Mouse (Mus musculus): Measurements from ENCODE around the gene Hoxa1.

The Hoxa1 gene

GRCm38 (mm10) chr6:52157466-52158275 lies 446 bp downstream of the Hoxa1 start:
- no peak for DNase-seq (ENCODE audit: low read depth)

- no peak for DNase-seq (ENCODE audit: low read depth)
Measured at GRCm38 (mm10) chr6:52156551-52157200, 1.4 kb downstream of the Hoxa1 start.

- DNase-seq (ENCODE audit: low read depth), result no peak
Measured at GRCm38 (mm10) chr6:52155471-52155870, 2.6 kb downstream of the Hoxa1 start.

GRCm38 (mm10) chr6:52154044-52154443 lies 4.1 kb downstream of the Hoxa1 start:
- DNase-seq (ENCODE audit: low read depth), result no peak

GRCm38 (mm10) chr6:52153270-52153669 lies 4.8 kb downstream of the Hoxa1 start:
- no peak for DNase-seq (ENCODE audit: low read depth)

- DNase-seq (ENCODE audit: low read depth), result no peak
Measured at GRCm38 (mm10) chr6:52152226-52153193, 5.6 kb downstream of the Hoxa1 start.

- no peak for DNase-seq (ENCODE audit: low read depth)
Measured at GRCm38 (mm10) chr6:52151571-52151970, 6.5 kb downstream of the Hoxa1 start.

GRCm38 (mm10) chr6:52150401-52150966 lies 7.6 kb downstream of the Hoxa1 start:
- DNase-seq (ENCODE audit: low read depth), result no peak

- DNase-seq (ENCODE audit: low read depth), result no peak
Measured at GRCm38 (mm10) chr6:52139115-52139514, 19.0 kb downstream of the Hoxa1 start.

- DNase-seq (ENCODE audit: low read depth), result no peak
Measured at GRCm38 (mm10) chr6:52138576-52138975, 19.5 kb downstream of the Hoxa1 start.

- no peak for DNase-seq (ENCODE audit: low read depth)
Measured at GRCm38 (mm10) chr6:52137841-52138535, 20.1 kb downstream of the Hoxa1 start.

- DNase-seq (ENCODE audit: low read depth), result no peak
Measured at GRCm38 (mm10) chr6:52123673-52124072, 34.4 kb downstream of the Hoxa1 start.

- no peak for DNase-seq (ENCODE audit: low read depth)
Measured at GRCm38 (mm10) chr6:52121173-52121572, 36.9 kb downstream of the Hoxa1 start.

GRCm38 (mm10) chr6:52118903-52119635 lies 39.0 kb downstream of the Hoxa1 start:
- no peak for DNase-seq (ENCODE audit: low read depth)

GRCm38 (mm10) chr6:52115899-52116298 lies 42.2 kb downstream of the Hoxa1 start:
- no peak for DNase-seq (ENCODE audit: low read depth)

GRCm38 (mm10) chr6:52111846-52112245 lies 46.3 kb downstream of the Hoxa1 start:
- no peak for DNase-seq (ENCODE audit: low read depth)

GRCm38 (mm10) chr6:52107400-52107799 lies 50.7 kb downstream of the Hoxa1 start:
- no peak for DNase-seq (ENCODE audit: low read depth)

- no peak for DNase-seq (ENCODE audit: low read depth)
Measured at GRCm38 (mm10) chr6:52106716-52107115, 51.4 kb downstream of the Hoxa1 start.

- DNase-seq (ENCODE audit: low read depth), result no peak
Measured at GRCm38 (mm10) chr6:52106178-52106577, 51.9 kb downstream of the Hoxa1 start.

All from c-Kit-positive CD71-negative TER-119-negative erythroid progenitor cells, embryonic 14.5 days (primary cell).